Mouse (Mus musculus) thymus, adult 2 months (tissue): Measurements from ENCODE around the gene Tnxb. TPM values are rescaled to one million over a fixed set of nuclear protein-coding genes. Genes with fewer than 3 reads are reported as not detected.

Experiments used
- DNase-seq: peaks from one replicate; pipeline ENCODE4 v3.0.0; 2021
- H3K27ac ChIP-seq: fragments of 200-500 bp; 2 replicates; pipeline ENCODE4 v1.5.1; 2012; ENCODE audit warnings: low read length, control low read depth; ENCODE audit not compliant: control insufficient read depth, insufficient read depth
- H3K27me3 ChIP-seq: fragments of 200-500 bp; 2 replicates; pipeline ENCODE4 v1.6.1; 2012; ENCODE audit warnings: mild to moderate bottlenecking, low read length, moderate library complexity, mixed read lengths; ENCODE audit not compliant: control insufficient read depth, insufficient read depth
- H3K36me3 ChIP-seq: fragments of 200-500 bp; 2 replicates; pipeline ENCODE4 v1.6.1; 2012; ENCODE audit warnings: mild to moderate bottlenecking, low read length, moderate library complexity; ENCODE audit not compliant: control insufficient read depth, insufficient read depth
- H3K4me1 ChIP-seq: fragments of 200-500 bp; replicated peaks from 2 replicates; pipeline ENCODE4 v1.6.1; 2012; ENCODE audit warnings: low read length; ENCODE audit not compliant: control insufficient read depth, insufficient read depth
- H3K4me3 ChIP-seq: fragments of 200-500 bp; 2 replicates; pipeline ENCODE4 v1.5.1; 2012; ENCODE audit warnings: mild to moderate bottlenecking, low read length, control low read depth, moderate library complexity; ENCODE audit not compliant: control insufficient read depth, insufficient read depth
- CTCF ChIP-seq: fragments of 200-500 bp; IDR thresholded peaks from 2 replicates; pipeline ENCODE4 v1.5.1; 2012; ENCODE audit warnings: mild to moderate bottlenecking, control low read depth, low read length, moderate library complexity, borderline replicate concordance; ENCODE audit not compliant: control insufficient read depth, poor library complexity, insufficient read depth; ENCODE audit errors: extremely low read depth
- POLR2A ChIP-seq: fragments of 200-500 bp; IDR thresholded peaks from 2 replicates; pipeline ENCODE4 v1.6.1; 2012; ENCODE audit warnings: mild to moderate bottlenecking, low read length, control low read depth, moderate library complexity; ENCODE audit not compliant: control insufficient read depth, poor library complexity, insufficient read depth; ENCODE audit errors: extremely low read depth
- WGBS: fragments of 180-500 bp; shearing (Covaris S2); methylation state at CpG from one replicate; pipeline ENCODE4 v1.1.7; 2018; 5-methylcytosine and 5-hydroxymethylcytosine counted together
- polyA plus RNA-seq: library from polyadenylated mRNA; depleted of rRNA; stranded (reverse); fragments of >200 nt; gene quantifications from 2 replicates; pipeline ENCODE4 v1.2.3, GENCODE M21; 2012

Tnxb gene
- polyA plus RNA-seq, 1 experiment, result 5.7 TPM

DNA sequence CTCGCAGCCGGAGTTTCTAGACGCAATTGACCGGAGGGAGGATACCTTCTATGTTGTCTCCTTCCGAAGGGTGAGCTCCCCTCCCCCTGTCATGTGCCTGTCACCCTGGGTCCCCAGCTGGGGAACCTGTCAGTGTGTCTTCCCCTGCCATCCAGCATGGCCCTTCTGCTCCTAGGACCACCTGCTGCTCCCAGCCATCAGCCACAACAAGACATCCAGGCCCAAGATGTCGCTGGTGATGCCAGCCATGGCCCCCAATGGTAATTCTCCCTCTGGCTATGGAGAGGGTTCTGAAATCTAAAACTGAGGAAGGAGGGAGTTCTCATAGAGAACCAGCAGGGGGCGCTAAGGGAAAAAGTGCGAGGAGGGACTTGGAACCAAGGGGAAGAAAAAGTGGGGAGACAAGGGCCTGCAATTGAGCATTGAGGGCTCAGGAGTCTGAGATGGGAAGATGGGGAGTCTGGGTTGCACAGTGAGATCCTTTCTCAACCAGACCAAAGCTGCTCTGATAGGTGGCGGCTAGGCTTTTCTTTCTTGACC, 16.5 kb upstream of the Tnxb start:
- TF ChIP-seq POLR2A, result no peak
- peak; percentile 62; the same call in 1 of the 2 replicates for TF ChIP-seq CTCF
- Histone ChIP-seq H3K4me1 (no peaks in the 10 kb centered on the region), H3K27me3 (no peaks in the 10 kb centered on the region), H3K4me3 (no peak overlapping the region), H3K27ac (no peak overlapping the region), H3K36me3 (no peaks in the 10 kb centered on the region)
- DNase-seq, result peak; percentile 51
- 69% methylated on average over 9 of the region's 9 CpGs for WGBS

DNA sequence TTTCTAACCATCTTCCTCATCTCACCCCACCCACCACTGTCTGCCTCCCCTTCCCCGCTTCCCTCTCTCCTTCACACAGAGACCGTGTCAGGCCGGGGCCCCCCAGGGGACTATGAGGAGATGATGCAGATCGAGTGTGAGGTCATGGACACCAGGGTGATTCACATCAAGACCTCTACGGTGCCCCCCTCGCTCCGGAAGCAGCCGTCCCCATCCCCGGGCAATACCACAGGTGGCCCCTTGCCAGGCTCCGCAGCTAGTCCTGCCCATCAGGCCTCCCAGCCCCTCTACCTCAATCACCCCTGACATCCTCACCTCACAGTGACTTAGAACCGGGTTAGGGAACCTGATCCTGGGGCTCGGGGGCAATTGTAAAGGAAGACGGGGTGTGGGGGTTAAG, 15.9 kb upstream of the Tnxb start:
- WGBS, result 97% methylated on average over 13 of the region's 13 CpGs
- no peaks in the 10 kb centered on the region for H3K36me3 ChIP-seq
- peaks cover 3% of the 10 kb centered on the region; the same call in 1 of the 2 replicates for H3K27me3 ChIP-seq
- no peak overlapping the region for H3K27ac ChIP-seq
- no peaks in the 10 kb centered on the region for H3K4me1 ChIP-seq
- TF ChIP-seq CTCF (no peak), POLR2A (no peak)
- DNase-seq, result no peak
- H3K4me3 ChIP-seq, result no peak overlapping the region

DNA sequence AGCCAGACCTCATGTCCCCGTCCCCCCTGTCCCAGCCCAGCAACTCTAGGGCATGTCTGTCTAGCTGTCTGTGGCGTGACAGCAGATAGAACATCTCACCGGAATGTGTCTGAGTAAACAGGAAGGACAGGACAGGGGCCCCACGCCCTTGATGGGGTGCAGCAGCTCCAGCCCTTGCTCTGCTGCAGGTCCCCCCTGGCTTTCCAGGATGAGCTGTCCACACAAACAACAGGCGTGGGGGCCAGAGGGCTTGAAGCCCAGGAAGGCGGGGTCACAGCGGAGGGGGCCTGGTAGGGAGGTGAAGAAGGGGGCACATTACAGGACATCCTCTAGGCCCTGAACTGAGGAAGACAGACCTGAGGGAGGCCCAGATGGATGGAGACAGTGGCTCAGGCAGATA, 15.2 kb upstream of the Tnxb start:
- H3K27me3 ChIP-seq, result peaks cover 4% of the 10 kb centered on the region; the same call in 1 of the 2 replicates
- WGBS, result 98% methylated on average over 7 of the region's 7 CpGs
- H3K27ac ChIP-seq, result no peak overlapping the region
- TF ChIP-seq CTCF, result no peak
- TF ChIP-seq POLR2A, result no peak
- no peaks in the 10 kb centered on the region for H3K4me1 ChIP-seq
- DNase-seq, result no peak
- H3K36me3 ChIP-seq, result no peaks in the 10 kb centered on the region
- no peak overlapping the region for H3K4me3 ChIP-seq

DNA sequence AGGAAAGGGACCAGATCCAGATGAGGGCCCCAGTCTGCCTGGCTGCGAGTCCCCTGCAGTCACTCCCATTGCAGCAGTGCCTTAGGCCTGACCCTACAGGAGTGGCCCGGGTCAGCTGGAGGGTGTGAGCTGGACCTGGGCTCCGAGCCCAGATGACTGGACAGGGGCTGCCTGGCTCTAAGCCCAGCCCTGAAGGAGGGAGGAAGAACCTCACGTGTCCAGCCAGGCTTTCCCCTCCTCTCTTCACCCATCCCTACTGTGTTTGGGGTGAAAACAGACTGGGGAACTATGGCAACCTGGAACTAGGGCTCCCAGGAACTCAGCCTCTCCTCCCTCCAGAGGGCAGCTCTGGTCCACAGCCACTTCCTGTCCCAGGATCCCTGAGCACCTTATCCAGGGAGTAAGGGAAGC, 14.7 kb upstream of the Tnxb start:
- Histone ChIP-seq H3K27me3 (peaks cover 4% of the 10 kb centered on the region; the same call in 1 of the 2 replicates), H3K36me3 (no peaks in the 10 kb centered on the region), H3K27ac (no peak overlapping the region), H3K4me3 (no peak overlapping the region), H3K4me1 (no peaks in the 10 kb centered on the region)
- no peak for DNase-seq
- 84% methylated on average over 4 of the region's 4 CpGs for WGBS
- TF ChIP-seq CTCF, result no peak

DNA sequence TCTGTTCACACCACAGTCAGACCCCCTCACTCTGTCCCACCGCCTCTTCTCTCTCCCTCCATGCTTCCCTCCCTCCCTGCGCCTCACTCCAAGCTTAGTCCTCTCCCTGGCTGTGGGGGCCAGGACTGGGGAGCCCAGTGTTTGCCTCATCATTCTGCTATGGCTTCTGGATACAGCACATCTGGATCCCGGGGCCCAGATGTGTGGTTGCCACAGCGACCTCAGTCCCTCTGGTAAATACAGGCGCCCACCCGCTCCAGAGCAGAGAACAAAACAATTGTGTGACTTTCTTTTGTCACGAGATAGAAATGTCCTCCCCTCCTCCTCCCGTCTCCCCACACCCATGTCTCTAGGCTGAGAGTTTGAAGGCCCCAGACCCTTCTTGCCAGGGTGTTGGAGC, 13.7 kb upstream of the Tnxb start:
- no peak overlapping the region for H3K27ac ChIP-seq
- H3K4me3 ChIP-seq, result no peak overlapping the region
- TF ChIP-seq POLR2A (no peak), CTCF (no peak)
- no peaks in the 10 kb centered on the region for H3K36me3 ChIP-seq
- peaks cover 4% of the 10 kb centered on the region; the same call in 1 of the 2 replicates for H3K27me3 ChIP-seq
- 70% methylated on average over 8 of the region's 8 CpGs for WGBS
- no peak for DNase-seq
- no peaks in the 10 kb centered on the region for H3K4me1 ChIP-seq

DNA sequence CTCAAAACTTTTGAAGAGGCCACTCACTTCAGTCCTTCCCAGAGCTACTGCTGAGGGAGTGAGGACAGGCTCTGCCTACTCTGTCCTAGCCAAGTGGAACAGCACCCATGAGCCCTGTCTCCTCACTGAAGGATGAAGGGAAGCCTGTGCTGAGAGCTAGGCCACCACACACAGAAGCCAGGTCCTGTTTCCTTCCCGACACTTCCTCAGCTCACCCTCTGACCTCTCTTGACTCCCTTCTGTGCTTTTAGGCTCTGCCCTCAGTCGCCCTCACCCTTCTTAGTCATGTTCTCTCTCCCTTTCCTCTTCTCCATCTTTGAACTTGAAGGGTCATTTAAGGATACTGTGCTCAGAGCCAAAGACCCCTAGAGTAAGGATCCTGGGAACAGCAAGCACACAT, 13.1 kb upstream of the Tnxb start:
- TF ChIP-seq POLR2A (no peak), CTCF (no peak)
- Histone ChIP-seq H3K4me1 (no peaks in the 10 kb centered on the region), H3K27me3 (peaks cover 4% of the 10 kb centered on the region; the same call in 1 of the 2 replicates), H3K27ac (no peak overlapping the region), H3K4me3 (no peak overlapping the region), H3K36me3 (no peaks in the 10 kb centered on the region)
- no peak for DNase-seq
- WGBS, result 18% methylated on average over 2 of the region's 2 CpGs

DNA sequence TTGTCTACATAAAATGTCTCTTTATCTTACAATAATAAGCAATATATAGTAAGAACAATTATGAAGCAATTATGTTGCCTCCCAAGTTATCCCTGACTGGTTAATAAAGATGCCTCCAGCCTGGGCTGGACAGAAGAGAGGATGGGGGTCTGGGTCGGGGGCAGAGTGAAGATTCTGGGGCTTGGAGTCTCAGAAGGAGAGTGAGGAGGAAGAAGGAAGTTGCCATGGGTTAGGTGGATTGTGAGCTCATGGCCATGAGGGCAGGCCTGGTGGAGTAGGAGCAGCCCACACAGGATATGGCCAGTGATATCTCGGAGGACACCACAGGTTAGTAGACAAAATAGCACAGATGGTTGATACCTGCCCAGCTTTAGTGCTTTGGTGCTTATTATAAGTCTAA, 12.2 kb upstream of the Tnxb start:
- no peak for DNase-seq
- Histone ChIP-seq H3K4me1 (no peaks in the 10 kb centered on the region), H3K36me3 (no peaks in the 10 kb centered on the region), H3K27ac (no peak overlapping the region), H3K4me3 (no peak overlapping the region), H3K27me3 (peaks cover 4% of the 10 kb centered on the region; the same call in 1 of the 2 replicates)
- 43% methylated on average over 2 of the region's 2 CpGs for WGBS
- TF ChIP-seq CTCF (no peak), POLR2A (no peak)
